Mouse (Mus musculus) embryonic fibroblast, embryonic 13.5 days (primary cell): ENCODE measurements around the gene Obsl1.

ENCODE experiments used
- CTCF ChIP-seq: IDR thresholded peaks from 2 replicates; pipeline ENCODE4 v1.5.1; 2011; ENCODE audit warnings: mild to moderate bottlenecking, control low read depth, low read length, moderate library complexity, borderline replicate concordance; ENCODE audit not compliant: insufficient read depth
- POLR2A ChIP-seq: IDR thresholded peaks from 2 replicates; pipeline ENCODE4 v1.6.1; 2011; ENCODE audit warnings: low read depth, mild to moderate bottlenecking, control low read depth, low read length, moderate library complexity

DNA sequence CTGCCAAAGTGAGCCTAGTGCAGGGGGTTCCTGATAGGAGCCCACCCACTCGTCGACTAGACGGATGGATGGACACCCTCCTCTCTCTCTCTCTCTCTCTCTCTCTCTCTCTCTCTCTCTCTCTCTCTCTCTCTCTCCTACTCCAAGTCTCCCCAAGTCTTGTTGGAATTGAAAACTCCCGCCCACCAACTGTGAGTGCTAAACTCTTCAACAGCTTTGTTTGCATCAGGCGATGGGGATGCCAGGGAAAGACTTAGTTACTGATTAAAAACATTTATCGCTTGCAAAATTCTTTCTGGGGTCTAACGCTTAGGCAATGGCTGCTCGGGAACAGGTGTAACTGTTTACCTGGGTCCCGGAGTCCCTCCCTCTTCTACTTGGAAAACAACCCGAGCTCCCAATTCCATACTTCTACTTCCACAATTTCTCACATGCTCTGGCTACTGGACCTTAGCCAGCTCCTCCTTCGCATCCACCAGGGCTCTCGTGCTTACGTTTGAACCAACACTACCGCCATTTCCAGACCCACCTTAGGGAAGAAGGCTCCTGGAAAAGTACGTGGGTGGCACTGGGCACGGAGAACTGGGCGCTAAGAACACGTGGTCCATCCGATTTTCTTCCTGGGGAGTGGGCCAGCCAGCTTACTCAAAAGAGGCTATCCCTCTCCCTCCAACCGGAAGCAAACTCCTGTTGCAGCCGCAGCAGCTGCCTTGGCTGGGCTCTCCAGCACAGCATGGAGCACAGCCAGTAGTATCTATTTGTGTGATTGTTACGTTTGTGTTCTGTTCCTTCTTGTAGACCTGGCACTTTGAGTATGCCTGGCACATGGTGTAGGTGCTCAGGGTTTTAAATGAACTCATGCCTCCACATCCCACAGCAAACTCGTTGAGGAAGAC lies 47.2 kb downstream of the Obsl1 start:
- no peak for TF ChIP-seq CTCF
- TF ChIP-seq POLR2A: no peak
